Mouse (Mus musculus) heart, adult 8-10 months (tissue): ENCODE data around the gene Aurka. TPM values are rescaled to one million over a fixed set of nuclear protein-coding genes. Genes with fewer than 3 reads are reported as not detected.

Experiments used
- DNase-seq: peaks from one replicate; pipeline ENCODE4 v3.0.0; 2022; ENCODE audit warnings: low spot score
- total RNA-seq, 4 experiments: library from RNA; stranded (reverse); gene quantifications; 2 replicates each; pipeline ENCODE4 v1.2.4; 2022

The Aurka gene
- total RNA-seq, result 1 to 10 TPM in 2 of 4 experiments, under 1 TPM in 2; 0.53 to 1.6 (median 0.83) TPM

DNA sequence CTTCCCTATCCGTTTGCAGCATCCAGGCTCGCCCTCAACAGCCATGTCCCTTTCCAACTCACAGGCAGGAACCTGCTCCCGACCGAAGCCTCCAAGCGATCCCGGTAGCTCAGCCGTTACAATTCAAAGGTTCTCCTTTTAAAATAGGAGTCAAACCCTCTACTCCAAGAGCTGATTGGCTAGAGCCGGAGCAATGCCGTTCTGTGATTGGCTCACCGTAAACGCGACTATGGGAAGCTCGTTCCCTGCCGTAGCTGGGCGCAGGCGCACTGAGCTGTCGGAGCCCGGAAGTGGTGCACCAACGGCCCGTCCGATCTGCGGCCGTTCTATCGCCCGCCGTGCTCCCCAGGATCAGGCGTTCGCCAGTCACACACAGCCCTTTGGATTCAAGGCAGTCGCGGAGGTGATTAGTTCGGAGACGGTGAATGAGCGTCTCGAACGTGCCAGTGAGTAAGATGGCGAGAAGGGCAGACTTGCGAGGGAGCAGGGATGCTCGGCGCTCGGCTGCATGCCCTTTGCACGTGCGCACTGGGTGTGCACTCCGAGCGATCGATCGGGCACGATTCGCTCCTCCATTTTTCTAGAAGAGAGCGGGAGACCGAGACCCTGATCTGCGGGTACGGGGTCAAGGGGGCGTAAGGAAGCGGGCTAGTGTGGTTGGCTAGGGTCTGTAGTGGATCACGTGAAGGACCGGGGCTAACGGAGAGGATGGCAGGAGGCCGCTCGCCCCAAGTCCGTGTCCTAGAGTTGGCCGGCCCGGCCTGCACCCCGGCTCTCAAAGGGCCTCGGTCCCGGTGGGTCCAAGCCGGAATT is at the start of gene Aurka, which contains the start of gene Cstf1:
Gene Aurka, minus strand, starts transcription at position 125 of the 813 bp plus-strand sequence.
Gene Cstf1, plus strand, starts transcription at position 271 of the 813 bp plus-strand sequence.
- DNase-seq, result peak; percentile 96

DNA sequence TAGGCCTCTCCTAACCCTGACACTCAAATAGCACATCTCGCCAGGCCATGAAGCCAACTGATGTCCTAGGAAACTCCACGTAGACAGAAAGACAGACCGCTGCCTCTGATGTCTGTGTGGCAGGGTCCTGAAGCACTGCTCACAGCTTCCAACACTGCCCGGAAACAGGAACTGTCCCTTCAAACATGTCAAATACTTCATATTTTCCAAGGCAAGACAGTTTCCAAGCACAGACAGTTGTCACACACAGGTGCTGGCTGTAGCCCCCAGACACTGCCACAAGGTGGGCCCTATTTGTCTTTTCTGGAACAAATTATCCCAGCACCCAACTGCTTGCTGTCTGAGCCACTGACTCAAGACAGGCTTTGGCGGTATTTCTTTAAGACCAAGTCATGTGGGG is 47.9 kb upstream of the Aurka start:
- DNase-seq, result no peak

GRCm38 (mm10) chr2:172416876-172417275 is 46.5 kb upstream of the Aurka start:
- DNase-seq, result no peak

GRCm38 (mm10) chr2:172416218-172416617 is 45.9 kb upstream of the Aurka start:
- DNase-seq, result no peak

DNA sequence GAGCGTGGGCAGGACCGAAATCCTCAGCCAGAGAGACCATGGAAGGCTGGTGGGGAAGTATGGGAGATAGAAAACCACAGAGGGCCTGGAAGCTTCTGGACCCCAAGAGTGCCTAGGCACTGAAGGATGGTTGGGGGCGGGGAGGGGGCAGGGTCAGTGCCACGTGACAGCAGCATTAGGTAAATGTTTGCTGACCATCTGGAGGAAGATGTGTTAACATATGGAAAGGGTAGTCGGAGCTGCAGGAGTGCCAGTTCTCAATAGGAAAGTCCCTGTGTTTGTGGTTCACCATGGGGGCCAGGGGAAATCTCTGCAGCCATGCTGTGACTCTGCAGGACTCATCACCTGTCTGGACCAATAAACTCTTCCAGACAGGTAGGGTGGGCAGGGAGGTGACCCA is 43.6 kb upstream of the Aurka start:
- DNase-seq, result no peak

DNA sequence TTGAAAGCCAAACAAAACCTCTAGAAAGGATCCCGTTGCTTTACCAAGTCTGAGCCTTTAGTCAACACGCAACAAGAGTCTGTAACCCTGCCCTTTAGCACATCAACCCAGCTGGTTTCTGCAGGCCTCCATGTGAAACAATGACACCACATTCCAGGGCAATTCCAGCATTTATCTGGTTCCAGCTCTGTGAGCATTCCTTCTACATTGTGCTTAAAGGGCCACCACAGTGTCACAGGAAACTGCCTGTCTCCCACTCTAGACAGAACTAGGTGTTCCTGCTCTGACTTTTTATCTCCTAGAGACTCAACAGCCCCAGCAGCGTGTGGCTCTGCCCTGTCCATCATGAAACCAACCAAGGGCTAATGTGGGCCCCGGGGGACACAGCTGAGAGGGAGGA is 42.9 kb upstream of the Aurka start:
- no peak for DNase-seq

GRCm38 (mm10) chr2:172412454-172412853 is 42.1 kb upstream of the Aurka start:
- DNase-seq, result no peak

GRCm38 (mm10) chr2:172411091-172411490 is 40.8 kb upstream of the Aurka start:
- DNase-seq, result no peak

- no peak for DNase-seq
Measured at GRCm38 (mm10) chr2:172410686-172411085, 40.4 kb upstream of the Aurka start.

DNA sequence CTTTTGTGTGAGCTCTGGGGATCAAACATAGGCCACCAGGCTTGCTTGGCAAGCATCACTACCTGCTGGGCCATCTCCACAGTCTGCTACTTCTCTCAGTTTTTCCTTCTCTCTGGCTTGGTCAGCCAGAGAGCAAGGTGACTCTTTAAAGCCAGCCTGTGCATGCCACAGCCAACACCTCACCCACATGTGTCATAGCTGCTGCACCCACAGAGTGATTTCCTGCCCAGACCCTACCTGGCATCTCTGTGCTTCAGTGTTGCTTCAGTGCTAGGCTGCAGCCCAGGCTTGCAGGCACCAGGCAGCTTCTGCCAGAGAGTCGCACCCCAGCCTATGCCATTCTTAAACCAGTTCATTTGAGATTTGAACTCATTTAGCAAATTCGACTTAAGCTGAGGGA is 37.2 kb upstream of the Aurka start:
- DNase-seq, result no peak

GRCm38 (mm10) chr2:172406173-172406572 is 35.8 kb upstream of the Aurka start:
- no peak for DNase-seq

DNA sequence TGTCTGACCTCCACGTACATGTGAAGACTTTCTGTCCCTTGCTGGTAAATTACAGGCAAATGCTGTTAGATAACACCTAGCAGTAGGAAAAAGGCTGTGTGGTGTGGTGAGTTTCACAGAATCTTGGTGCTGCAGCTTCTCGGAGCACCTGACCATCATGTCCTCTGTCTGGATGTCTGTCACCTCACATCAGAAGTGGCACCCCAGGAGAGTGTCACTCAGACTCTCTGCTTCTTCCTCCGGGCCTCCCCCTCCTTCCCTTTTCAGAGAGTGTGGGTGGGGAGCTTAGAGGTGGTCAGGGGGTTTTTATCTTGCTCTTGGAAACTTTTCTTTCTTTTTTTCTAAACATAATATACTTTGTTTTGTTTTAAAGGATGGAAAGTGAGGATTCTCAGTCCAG is 34.7 kb upstream of the Aurka start:
- DNase-seq, result no peak

DNA sequence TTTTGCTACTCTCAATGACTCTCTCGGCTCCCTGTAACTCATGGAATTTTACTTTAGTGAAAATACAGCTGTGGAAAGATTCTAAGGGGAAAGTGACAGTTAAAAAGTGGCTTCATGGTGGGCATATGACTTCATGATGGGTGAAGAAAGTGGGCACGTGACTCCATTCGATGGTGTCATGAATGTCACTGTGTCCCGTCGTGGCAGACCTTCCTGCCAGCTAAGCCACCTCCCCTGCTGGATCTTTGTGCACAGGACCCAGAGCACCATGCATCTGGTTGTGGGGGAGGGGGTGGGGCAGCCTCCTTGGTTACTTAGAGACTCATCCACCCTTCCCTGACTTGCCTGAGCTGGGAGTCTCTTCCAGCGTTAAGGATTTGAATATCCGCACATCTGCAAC is 33.9 kb upstream of the Aurka start:
- DNase-seq, result no peak

DNA sequence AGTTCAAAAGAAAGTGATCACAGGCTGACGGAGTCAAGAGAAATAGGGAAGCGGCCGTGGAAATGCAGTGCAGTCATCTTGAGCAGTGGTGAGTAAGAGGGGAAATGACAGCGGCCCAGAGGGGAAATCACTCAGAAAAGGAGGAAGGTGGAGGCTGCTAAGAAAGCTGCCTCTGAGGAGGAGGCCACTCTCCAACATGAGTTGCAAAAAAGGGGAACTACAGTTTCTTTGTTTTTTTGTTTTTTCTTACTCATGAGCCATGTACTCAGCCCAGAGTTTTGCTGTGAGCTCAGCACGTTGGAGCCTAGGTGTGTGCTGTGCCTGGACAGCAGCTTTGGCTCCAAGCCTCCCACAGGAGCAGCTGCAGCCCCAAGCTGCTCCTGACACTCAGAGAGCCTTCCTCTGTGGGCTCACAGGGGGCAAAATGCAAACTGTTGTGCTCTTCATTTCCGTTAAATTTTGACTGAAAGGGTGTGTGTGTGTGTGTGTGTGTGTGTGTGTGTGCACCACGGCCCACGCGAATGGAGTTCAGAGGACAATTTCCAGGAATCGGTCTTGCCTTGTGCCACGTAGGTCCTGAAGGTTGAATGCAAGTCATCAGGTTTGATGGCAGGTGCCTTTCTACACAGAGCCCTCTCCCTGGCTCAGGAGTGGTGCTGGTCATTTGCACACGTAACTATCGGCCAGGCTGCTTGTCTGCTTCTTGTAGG is 30.9 kb upstream of the Aurka start:
- DNase-seq, result no peak

GRCm38 (mm10) chr2:172399901-172400300 is 29.6 kb upstream of the Aurka start:
- DNase-seq, result no peak

DNA sequence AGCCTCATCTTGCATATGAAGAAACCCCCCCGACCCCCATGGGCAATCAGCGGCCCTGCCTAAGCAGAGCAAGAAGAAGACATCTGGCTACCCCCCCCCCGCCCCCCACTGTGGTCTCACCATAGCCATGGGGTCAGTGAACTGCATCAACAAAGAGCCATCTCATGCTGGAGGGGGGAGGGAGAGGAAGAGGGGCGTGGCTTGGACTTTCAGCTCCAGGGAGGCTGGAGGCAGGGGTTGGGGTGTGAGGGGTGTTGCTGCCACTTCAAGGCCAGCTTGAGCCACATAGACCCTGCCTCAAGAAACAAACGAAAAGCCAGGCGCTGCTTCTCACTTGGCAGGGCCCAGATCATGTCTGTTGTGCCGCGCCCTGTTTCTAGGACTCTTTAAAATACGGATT is 25.6 kb upstream of the Aurka start:
- DNase-seq, result no peak

DNA sequence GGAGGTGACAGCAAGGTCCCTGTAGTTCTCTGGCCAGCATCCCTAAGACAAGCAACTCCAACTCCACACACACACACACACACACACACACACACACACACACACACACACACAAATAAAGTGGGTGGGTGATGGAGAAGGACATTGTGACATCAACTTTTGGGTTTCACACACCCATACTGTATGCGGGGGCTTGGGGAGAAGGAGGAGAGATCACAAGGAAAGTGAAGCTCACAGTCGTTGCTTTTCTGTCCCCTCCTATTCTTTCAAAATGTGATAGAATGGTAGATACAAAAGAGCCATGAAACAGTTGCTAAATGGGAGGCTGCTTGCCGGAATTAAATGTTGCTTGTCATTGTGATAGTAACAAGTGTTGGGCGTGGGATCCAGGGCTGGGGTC is 24.3 kb upstream of the Aurka start:
- no peak for DNase-seq

DNA sequence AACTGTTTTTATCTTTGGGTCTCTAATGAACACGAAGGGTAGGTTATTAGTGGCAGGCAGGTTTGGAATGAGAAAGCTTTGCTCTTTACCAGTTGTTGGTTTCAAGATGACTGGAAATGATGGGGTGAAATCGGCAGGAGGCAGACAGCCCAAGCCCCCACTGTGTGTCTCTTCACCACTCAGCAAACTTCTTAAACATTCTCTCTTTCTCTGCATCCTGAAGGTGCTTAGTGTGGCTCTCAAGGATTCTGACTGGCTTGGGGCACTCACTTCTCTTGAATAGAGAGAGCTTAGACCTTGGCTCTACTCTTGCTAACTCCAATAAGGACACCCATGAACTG is 23.7 kb upstream of the Aurka start:
- DNase-seq, result no peak

GRCm38 (mm10) chr2:172393391-172394051 is 23.2 kb upstream of the Aurka start, which contains the start of gene Cass4:
Gene Cass4, plus strand, starts transcription at chr2:172393794.
- DNase-seq, result no peak

GRCm38 (mm10) chr2:172392041-172392521 is 21.7 kb upstream of the Aurka start:
- no peak for DNase-seq

DNA sequence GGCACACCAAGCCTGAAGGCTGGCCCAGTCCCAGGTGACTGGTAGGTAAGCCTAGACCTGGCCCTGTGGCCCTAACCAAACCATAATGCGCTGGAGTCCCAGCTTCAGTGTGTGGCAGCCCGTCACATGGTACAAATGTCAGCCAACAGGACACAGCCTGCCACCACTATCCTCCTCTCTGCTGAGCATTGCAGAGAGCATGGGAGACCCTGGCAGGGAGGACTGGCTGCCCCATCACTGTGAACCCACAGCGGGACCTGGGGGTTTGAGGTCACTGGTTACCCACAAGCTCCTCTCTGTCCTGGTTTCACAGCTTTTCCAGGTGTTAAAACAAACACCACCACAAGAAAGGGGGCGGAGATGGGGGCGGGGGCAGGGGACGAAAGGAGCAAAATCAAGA is 20.0 kb upstream of the Aurka start:
- DNase-seq, result no peak

DNA sequence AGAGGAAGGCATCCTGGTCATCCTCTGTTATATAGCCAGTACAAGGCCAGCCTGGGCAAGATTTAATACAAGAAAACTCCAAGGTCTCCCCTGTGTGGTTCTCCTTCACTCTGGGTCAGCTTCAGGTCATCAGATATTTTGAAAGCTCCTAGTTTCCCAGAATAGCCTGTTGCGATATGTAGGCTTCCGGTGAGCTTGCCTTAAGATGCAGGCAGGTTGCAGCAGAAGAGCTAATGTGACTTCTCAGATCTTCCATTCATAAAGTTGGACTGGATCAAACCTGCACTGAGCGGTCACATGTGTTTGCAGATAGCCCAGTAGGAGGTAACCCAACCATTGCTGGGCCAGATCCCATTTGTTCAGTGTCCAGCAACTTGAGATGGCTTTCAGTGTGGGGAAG is 14.4 kb upstream of the Aurka start:
- DNase-seq, result no peak
